Mouse (Mus musculus): ENCODE results near the gene Zfp652. TPM values are rescaled to one million over a fixed set of nuclear protein-coding genes. Genes with fewer than 3 reads are reported as not detected.
A peak's percentile ranks its signal among the peaks of the same experiment; 100 is the strongest.

The Zfp652 gene
- polyA plus RNA-seq, 1 experiment from 2014 or later, result 13.7 TPM

DNA sequence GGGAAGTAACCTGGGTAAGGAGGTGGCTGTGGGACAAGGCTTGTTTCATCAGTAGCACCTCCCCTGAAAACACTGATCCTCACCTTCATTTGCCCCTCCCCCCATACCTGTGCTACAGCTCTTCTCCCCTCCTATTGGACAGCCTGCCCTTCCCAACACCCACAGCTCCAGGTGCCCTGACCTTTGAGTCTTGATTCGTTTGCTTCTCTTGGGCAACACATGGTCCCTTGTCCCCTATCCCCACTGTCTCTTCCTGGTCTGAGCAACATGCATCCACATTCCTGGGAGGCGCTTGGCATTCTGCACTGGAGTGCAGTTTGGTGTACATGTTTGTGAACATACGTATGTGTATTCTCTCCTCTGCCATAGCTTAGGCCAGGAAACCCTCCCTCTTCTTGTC lies 29.5 kb upstream of the Zfp652 start:
- Histone ChIP-seq H3K27me3 (ENCODE audit: control insufficient read depth, insufficient read depth, low read length) (no peaks in the 10 kb centered on the region), H3K36me3 (ENCODE audit: control insufficient read depth, insufficient read depth, low read length) (no peaks in the 10 kb centered on the region), H3K4me3 (ENCODE audit: low read depth, low read length) (no peak overlapping the region), H3K9ac (ENCODE audit: low read depth, low read length) (no peak overlapping the region), H3K9me3 (ENCODE audit: control insufficient read depth, low read length) (no peaks in the 10 kb centered on the region), H3K27ac (ENCODE audit: low read depth, low read length) (no peak overlapping the region), H3K4me1 (replicated peaks; ENCODE audit: control insufficient read depth, insufficient read depth, low read length) (no peaks in the 10 kb centered on the region), H3K4me2 (replicated peaks; ENCODE audit: low read depth, low read length) (no peak overlapping the region)
- 87% methylated on average over 3 of the region's 3 CpGs for WGBS
- DNase-seq (ENCODE audit: low spot score) (no peak), ATAC-seq (ENCODE audit: low FRiP score) (no peak)

DNA sequence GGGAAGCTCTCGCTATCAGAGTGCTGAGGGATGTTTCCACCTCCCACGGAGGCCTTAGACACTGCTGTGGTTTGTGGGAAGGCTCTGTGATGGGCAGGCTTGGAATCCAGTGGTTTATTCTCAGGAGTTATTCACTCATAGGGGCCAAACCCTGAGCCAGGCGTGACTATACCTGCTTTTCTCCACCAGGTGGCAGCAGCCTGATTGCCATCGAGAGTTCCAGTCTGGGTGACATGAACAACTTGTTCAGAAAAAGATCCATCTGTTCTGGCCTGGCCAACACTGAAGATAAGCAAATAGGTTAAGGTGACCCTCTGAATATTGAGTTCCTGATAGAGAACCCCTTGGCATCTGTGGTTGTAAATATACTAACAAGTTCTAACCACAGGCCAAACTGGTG lies 26.4 kb upstream of the Zfp652 start:
- no peak overlapping the region for H3K4me3 ChIP-seq (ENCODE audit: low read depth, low read length)
- H3K9me3 ChIP-seq (ENCODE audit: control insufficient read depth, low read length), result no peaks in the 10 kb centered on the region
- ATAC-seq (ENCODE audit: low FRiP score), result no peak
- no peak overlapping the region for H3K9ac ChIP-seq (ENCODE audit: low read depth, low read length)
- H3K27me3 ChIP-seq (ENCODE audit: control insufficient read depth, insufficient read depth, low read length), result no peaks in the 10 kb centered on the region
- no peaks in the 10 kb centered on the region for H3K4me1 ChIP-seq (replicated peaks; ENCODE audit: control insufficient read depth, insufficient read depth, low read length)
- peak; percentile 88 for DNase-seq (ENCODE audit: low spot score)
- no peak overlapping the region for H3K4me2 ChIP-seq (replicated peaks; ENCODE audit: low read depth, low read length)
- 9% methylated on average over 4 of the region's 4 CpGs for WGBS
- H3K27ac ChIP-seq (ENCODE audit: low read depth, low read length), result no peak overlapping the region
- no peaks in the 10 kb centered on the region for H3K36me3 ChIP-seq (ENCODE audit: control insufficient read depth, insufficient read depth, low read length)

DNA sequence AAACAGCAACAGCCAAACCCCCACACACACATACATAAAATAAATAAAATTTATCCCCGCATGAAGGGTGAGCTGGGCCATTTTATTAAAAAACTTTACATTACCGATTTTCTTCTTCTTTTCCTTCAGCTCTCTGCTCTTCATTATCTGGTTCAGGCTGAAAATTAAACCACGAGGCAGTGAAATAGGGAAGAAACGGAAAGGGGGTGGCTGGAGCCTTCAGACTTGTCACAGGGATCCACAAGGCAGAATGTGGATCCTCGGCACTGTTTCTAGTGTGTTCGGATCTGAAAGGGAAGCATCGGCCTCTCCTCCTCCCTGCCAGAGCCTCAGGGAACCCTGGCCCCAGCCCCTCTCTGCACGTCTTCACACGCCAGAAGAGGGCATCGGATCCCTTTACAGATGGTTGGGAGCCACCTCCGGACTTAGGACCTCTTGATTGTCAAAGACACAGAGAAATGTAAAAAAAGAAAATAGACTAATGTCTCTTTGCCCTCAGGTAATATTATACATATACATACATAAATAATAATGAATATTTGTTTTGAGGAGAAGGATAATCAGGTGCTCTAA lies 25.3 kb upstream of the Zfp652 start:
- no peak overlapping the region for H3K27ac ChIP-seq (ENCODE audit: low read depth, low read length)
- H3K36me3 ChIP-seq (ENCODE audit: control insufficient read depth, insufficient read depth, low read length), result no peaks in the 10 kb centered on the region
- DNase-seq (ENCODE audit: low spot score) (no peak), ATAC-seq (ENCODE audit: low FRiP score) (no peak)
- no peaks in the 10 kb centered on the region for H3K4me1 ChIP-seq (replicated peaks; ENCODE audit: control insufficient read depth, insufficient read depth, low read length)
- H3K4me3 ChIP-seq (ENCODE audit: low read depth, low read length), result no peak overlapping the region
- no peaks in the 10 kb centered on the region for H3K27me3 ChIP-seq (ENCODE audit: control insufficient read depth, insufficient read depth, low read length)
- 48% methylated on average over 11 of the region's 11 CpGs for WGBS
- H3K9me3 ChIP-seq (ENCODE audit: control insufficient read depth, low read length), result no peaks in the 10 kb centered on the region
- H3K9ac ChIP-seq (ENCODE audit: low read depth, low read length), result no peak overlapping the region
- no peak overlapping the region for H3K4me2 ChIP-seq (replicated peaks; ENCODE audit: low read depth, low read length)

DNA sequence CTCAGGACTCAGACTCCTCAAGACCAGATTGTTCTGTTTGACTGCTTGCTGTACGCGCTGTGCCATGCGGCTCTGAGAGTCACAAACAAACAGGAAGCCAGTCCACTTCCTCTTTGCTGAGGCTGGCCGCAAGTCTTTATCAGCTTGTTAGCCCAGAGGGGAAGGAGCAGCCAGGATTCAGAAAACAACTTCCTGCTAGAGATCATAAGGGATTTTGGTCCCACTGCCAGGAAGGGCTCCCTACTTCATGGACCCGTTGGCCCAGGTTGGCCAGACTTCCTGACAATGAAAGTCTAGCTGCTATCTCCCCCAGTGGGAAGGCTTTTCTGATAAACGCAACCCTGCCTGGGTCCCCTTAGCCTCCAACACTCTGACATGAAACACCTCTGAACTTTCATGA lies 24.0 kb upstream of the Zfp652 start:
- no peak for DNase-seq (ENCODE audit: low spot score)
- Histone ChIP-seq H3K27ac (ENCODE audit: low read depth, low read length) (0 out of 2 replicates have a peak overlapping the region, but pooled peaks have one; percentile 13), H3K4me1 (replicated peaks; ENCODE audit: control insufficient read depth, insufficient read depth, low read length) (no peaks in the 10 kb centered on the region), H3K9ac (ENCODE audit: low read depth, low read length) (no peak overlapping the region), H3K9me3 (ENCODE audit: control insufficient read depth, low read length) (no peaks in the 10 kb centered on the region), H3K4me3 (ENCODE audit: low read depth, low read length) (no peak overlapping the region), H3K4me2 (replicated peaks; ENCODE audit: low read depth, low read length) (no peak overlapping the region; the same call in 1 of the 2 replicates), H3K27me3 (ENCODE audit: control insufficient read depth, insufficient read depth, low read length) (no peaks in the 10 kb centered on the region), H3K36me3 (ENCODE audit: control insufficient read depth, insufficient read depth, low read length) (no peaks in the 10 kb centered on the region)
- WGBS, result 84% methylated on average over 6 of the region's 6 CpGs
- no peak for ATAC-seq (ENCODE audit: low FRiP score)

DNA sequence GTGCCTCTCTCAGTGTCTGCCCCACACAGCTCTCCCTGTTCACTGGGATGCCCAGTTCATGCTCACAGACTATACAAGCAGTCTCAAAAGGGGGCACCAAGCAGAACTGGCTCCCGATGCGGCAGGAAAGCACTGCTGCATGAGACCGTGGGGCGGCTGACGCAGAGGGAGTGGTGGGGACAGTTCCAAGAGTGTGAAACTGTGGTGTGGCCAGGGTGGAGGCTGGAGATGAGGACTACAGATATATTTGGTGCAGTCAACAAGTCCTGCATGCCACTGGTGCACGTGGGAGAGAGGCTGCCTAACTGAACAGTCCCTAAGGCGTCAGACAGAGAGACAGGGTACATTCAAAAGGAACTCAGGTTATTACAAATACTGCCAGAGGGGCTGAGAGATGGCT lies 23.5 kb upstream of the Zfp652 start:
- H3K36me3 ChIP-seq (ENCODE audit: control insufficient read depth, insufficient read depth, low read length), result no peaks in the 10 kb centered on the region
- H3K27me3 ChIP-seq (ENCODE audit: control insufficient read depth, insufficient read depth, low read length), result no peaks in the 10 kb centered on the region
- no peak for ATAC-seq (ENCODE audit: low FRiP score)
- no peak overlapping the region for H3K4me3 ChIP-seq (ENCODE audit: low read depth, low read length)
- H3K9me3 ChIP-seq (ENCODE audit: control insufficient read depth, low read length), result no peaks in the 10 kb centered on the region
- no peak overlapping the region for H3K9ac ChIP-seq (ENCODE audit: low read depth, low read length)
- 82% methylated on average over 7 of the region's 7 CpGs for WGBS
- no peaks in the 10 kb centered on the region for H3K4me1 ChIP-seq (replicated peaks; ENCODE audit: control insufficient read depth, insufficient read depth, low read length)
- H3K27ac ChIP-seq (ENCODE audit: low read depth, low read length), result no peak overlapping the region
- no peak overlapping the region for H3K4me2 ChIP-seq (replicated peaks; ENCODE audit: low read depth, low read length)
- DNase-seq (ENCODE audit: low spot score), result no peak

DNA sequence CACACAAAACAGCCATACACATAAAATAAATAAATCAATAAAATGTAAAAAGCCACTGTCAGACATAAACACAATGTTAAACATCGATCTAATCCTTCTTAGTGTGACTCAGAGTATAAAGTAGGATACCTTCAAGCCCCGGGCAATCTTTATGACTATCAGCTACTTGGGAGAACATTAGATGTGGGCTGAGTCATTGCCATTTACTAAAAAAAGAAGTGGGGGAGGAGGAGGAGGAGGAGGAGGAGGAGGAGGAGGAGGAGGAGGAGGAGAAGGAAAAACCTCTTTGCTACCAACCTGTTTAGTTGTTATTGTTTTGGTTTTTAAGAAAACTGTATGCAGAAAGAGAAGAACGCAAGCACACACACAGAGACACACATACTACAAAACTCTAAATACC lies 22.9 kb upstream of the Zfp652 start:
- Histone ChIP-seq H3K9me3 (ENCODE audit: control insufficient read depth, low read length) (no peaks in the 10 kb centered on the region), H3K27ac (ENCODE audit: low read depth, low read length) (no peak overlapping the region), H3K4me2 (replicated peaks; ENCODE audit: low read depth, low read length) (no peak overlapping the region), H3K36me3 (ENCODE audit: control insufficient read depth, insufficient read depth, low read length) (no peaks in the 10 kb centered on the region), H3K4me1 (replicated peaks; ENCODE audit: control insufficient read depth, insufficient read depth, low read length) (no peaks in the 10 kb centered on the region), H3K27me3 (ENCODE audit: control insufficient read depth, insufficient read depth, low read length) (no peaks in the 10 kb centered on the region), H3K4me3 (ENCODE audit: low read depth, low read length) (no peak overlapping the region), H3K9ac (ENCODE audit: low read depth, low read length) (no peak overlapping the region)
- no peak for DNase-seq (ENCODE audit: low spot score)
- 96% methylated on average over 3 of the region's 3 CpGs for WGBS
- ATAC-seq (ENCODE audit: low FRiP score), result no peak

DNA sequence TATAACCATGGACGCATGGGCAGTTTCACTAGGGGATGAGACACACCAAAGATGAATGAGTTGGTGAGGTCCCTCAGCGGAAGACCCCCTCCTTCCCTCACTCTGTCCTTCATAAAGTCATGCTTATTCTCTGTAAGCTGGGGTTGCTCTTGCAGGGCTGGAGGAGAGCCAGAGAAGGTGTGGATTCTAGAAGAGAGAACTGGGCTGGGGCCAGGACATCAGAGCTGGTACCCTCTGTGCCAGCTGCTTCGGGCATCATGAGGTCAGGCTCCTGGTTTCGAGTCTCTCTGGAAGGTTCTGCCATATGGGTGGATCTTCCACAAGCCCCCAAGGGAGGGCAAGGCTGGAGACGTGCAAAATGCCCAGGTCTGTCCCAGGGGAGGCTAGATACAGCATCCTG lies 13.9 kb upstream of the Zfp652 start:
- H3K4me2 ChIP-seq (replicated peaks; ENCODE audit: low read depth, low read length), result no peak overlapping the region
- 78% methylated on average over 5 of the region's 5 CpGs for WGBS
- 0 out of 2 replicates have a peak, but pooled peaks cover 2% of the 10 kb centered on the region for H3K4me1 ChIP-seq (replicated peaks; ENCODE audit: control insufficient read depth, insufficient read depth, low read length)
- H3K9ac ChIP-seq (ENCODE audit: low read depth, low read length), result no peak overlapping the region
- no peaks in the 10 kb centered on the region for H3K27me3 ChIP-seq (ENCODE audit: control insufficient read depth, insufficient read depth, low read length)
- ATAC-seq (ENCODE audit: low FRiP score) (no peak), DNase-seq (ENCODE audit: low spot score) (no peak)
- no peaks in the 10 kb centered on the region for H3K9me3 ChIP-seq (ENCODE audit: control insufficient read depth, low read length)
- H3K27ac ChIP-seq (ENCODE audit: low read depth, low read length), result no peak overlapping the region
- no peak overlapping the region for H3K4me3 ChIP-seq (ENCODE audit: low read depth, low read length)
- H3K36me3 ChIP-seq (ENCODE audit: control insufficient read depth, insufficient read depth, low read length), result no peaks in the 10 kb centered on the region

DNA sequence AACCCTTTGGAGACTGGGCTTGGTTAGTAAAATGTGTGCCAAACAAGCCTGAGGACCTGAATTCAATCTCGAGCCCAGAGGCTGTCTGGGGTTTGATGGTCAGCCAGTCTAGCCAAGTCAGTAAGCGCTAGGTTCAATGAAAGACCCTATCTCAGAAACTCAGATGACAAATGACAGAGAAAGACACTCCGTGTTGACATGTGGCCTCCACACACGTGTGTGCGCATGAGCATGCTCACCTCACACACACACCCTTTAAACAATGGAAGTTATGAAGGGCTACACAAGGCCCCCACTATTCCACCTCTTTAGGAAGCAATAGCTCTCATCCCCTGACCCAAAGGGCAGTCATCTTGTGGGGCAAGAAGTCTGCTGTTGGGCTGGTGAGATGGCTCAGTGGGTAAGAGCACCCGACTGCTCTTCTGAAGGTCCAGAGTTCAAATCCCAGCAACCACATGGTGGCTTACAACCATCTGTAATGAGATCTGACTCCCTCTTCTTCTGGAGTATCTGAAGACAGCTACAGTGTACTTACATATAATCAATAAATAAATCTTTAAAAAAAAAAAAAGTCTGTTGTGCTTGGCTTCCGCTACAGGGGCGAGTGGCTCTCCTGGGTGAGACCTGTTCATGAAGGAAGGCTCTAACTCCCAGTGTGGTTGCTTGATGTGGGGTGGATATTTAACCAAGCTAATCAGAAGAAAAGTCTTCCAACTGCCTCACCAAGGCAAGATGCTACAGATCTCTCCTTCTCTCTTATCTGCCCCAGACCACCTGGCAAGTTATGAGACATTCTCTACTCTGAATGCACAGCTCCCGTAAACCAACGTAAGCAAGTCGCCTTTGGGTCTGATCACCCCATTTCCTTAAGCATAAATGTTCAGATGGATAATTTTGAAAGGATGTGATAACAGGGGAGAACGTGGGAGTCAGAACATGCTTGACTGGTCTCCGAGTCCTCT lies 11.4 kb upstream of the Zfp652 start:
- Histone ChIP-seq H3K9ac (ENCODE audit: low read depth, low read length) (no peak overlapping the region), H3K27ac (ENCODE audit: low read depth, low read length) (no peak overlapping the region), H3K36me3 (ENCODE audit: control insufficient read depth, insufficient read depth, low read length) (no peaks in the 10 kb centered on the region), H3K27me3 (ENCODE audit: control insufficient read depth, insufficient read depth, low read length) (no peaks in the 10 kb centered on the region), H3K4me3 (ENCODE audit: low read depth, low read length) (no peak overlapping the region), H3K4me1 (replicated peaks; ENCODE audit: control insufficient read depth, insufficient read depth, low read length) (0 out of 2 replicates have a peak, but pooled peaks cover 2% of the 10 kb centered on the region), H3K9me3 (ENCODE audit: control insufficient read depth, low read length) (no peaks in the 10 kb centered on the region), H3K4me2 (replicated peaks; ENCODE audit: low read depth, low read length) (no peak overlapping the region)
- ATAC-seq (ENCODE audit: low FRiP score) (no peak), DNase-seq (ENCODE audit: low spot score) (no peak)
- WGBS, result 93% methylated on average over 13 of the region's 13 CpGs

Measured in hindbrain, embryonic 11.5 days (tissue).